Mouse (Mus musculus): ENCODE results near the gene Bicral. TPM values are rescaled to one million over a fixed set of nuclear protein-coding genes. Genes with fewer than 3 reads are reported as not detected.
A peak's percentile ranks its signal among the peaks of the same experiment; 100 is the strongest.
"Not testable (repeated sequence)": the region's sequence is repeated elsewhere in the genome, so short reads cannot be mapped to it uniquely, and the experiment has no call there.

The Bicral gene
- polyA plus RNA-seq, 1 experiment, result 11.4 TPM

DNA sequence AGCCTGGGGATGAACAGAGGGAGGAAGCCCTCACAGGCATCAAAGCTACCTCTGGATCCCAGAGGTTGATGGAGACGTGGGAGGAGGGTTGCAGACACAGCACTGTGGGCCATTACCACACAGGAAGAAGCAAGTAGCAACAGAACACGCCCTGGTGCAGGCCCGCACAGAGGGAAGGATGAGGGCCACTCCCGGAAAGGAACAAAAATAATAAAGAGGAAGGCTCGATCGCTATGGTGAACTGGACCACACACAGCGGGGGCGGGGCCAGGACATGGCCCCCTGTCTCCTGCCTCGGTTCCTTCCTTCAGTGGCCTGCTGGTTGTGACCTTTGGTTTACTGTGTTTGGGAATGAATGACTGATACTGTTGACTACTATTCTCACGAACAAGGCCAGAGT lies 58.6 kb downstream of the Bicral start:
- DNase-seq, result no peak
- TF ChIP-seq CTCF (conservative IDR thresholded peaks at IDR 0.05; ENCODE audit: insufficient read depth, insufficient read length, low read depth, low read length) (no peak), POLR2A (IDR thresholded peaks at IDR 0.05; ENCODE audit: low read depth, low read length) (no peak)
- H3K27me3 ChIP-seq (replicated peaks; ENCODE audit: control insufficient read depth, insufficient read depth, low read length), result no peaks in the 10 kb centered on the region
- no peaks in the 10 kb centered on the region for H3K4me1 ChIP-seq (ENCODE audit: control insufficient read depth, insufficient read depth, low read length)
- WGBS, result 64% methylated on average over 10 of the region's 10 CpGs
- H3K36me3 ChIP-seq (ENCODE audit: control insufficient read depth, insufficient read depth, low read length), result peaks cover 8% of the 10 kb centered on the region
- H3K27ac ChIP-seq (ENCODE audit: insufficient read depth, low read depth, low read length), result no peak overlapping the region
- H3K4me3 ChIP-seq (ENCODE audit: insufficient read depth, low read depth, low read length), result no peak overlapping the region

DNA sequence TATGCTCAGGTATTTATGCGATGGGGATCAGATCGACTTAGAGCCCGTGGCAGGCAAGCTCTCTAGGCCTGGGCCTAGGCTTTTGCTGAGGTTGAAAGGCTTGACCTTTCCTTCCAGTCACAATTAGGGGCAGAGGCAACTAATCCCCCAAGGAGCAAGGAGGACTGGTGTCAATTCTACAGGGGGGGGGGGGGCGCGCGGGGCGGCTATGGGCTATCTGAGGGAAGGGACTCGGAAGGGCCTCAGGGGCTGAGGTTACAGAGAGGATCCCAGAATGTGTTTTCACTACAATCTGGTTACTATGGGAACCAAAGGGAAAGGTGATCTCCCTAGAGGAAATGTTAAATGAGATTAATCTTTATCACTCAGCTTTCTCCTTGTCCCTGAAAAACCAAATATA lies 60.9 kb downstream of the Bicral start:
- TF ChIP-seq POLR2A (IDR thresholded peaks at IDR 0.05; ENCODE audit: low read depth, low read length) (no peak), CTCF (conservative IDR thresholded peaks at IDR 0.05; ENCODE audit: insufficient read depth, insufficient read length, low read depth, low read length) (no peak)
- Histone ChIP-seq H3K4me3 (ENCODE audit: insufficient read depth, low read depth, low read length) (no peak overlapping the region), H3K36me3 (ENCODE audit: control insufficient read depth, insufficient read depth, low read length) (peaks cover 8% of the 10 kb centered on the region), H3K27me3 (replicated peaks; ENCODE audit: control insufficient read depth, insufficient read depth, low read length) (no peaks in the 10 kb centered on the region), H3K4me1 (ENCODE audit: control insufficient read depth, insufficient read depth, low read length) (no peaks in the 10 kb centered on the region), H3K27ac (ENCODE audit: insufficient read depth, low read depth, low read length) (no peak overlapping the region)
- DNase-seq, result no peak
- WGBS, result 69% methylated on average over 5 of the region's 8 CpGs

DNA sequence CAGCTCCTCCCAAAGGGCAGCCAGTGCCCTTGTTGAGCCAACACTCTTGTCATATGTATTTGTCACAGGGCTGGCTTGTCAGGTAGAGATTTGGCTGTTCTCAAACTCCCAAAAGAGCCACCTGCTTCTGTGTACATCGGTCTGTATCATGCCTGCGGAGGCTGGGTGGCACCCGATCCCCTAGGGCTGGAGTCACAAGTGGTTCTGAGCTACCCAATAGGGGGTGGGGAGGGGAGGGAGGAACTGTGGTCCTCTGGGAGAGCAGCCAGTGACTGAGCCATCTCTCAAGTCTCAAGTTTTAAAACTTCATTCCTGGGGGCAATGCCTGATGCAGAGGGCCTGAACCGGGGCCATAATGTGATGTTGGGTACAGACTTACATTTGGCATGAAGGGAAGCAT lies 61.5 kb downstream of the Bicral start:
- Histone ChIP-seq H3K36me3 (ENCODE audit: control insufficient read depth, insufficient read depth, low read length) (peaks cover 8% of the 10 kb centered on the region), H3K4me1 (ENCODE audit: control insufficient read depth, insufficient read depth, low read length) (no peaks in the 10 kb centered on the region), H3K27ac (ENCODE audit: insufficient read depth, low read depth, low read length) (no peak overlapping the region), H3K27me3 (replicated peaks; ENCODE audit: control insufficient read depth, insufficient read depth, low read length) (no peaks in the 10 kb centered on the region), H3K4me3 (ENCODE audit: insufficient read depth, low read depth, low read length) (no peak overlapping the region)
- TF ChIP-seq CTCF (conservative IDR thresholded peaks at IDR 0.05; ENCODE audit: insufficient read depth, insufficient read length, low read depth, low read length), result no peak
- TF ChIP-seq POLR2A (IDR thresholded peaks at IDR 0.05; ENCODE audit: low read depth, low read length), result no peak
- no peak for DNase-seq
- 78% methylated on average over 4 of the region's 4 CpGs for WGBS

DNA sequence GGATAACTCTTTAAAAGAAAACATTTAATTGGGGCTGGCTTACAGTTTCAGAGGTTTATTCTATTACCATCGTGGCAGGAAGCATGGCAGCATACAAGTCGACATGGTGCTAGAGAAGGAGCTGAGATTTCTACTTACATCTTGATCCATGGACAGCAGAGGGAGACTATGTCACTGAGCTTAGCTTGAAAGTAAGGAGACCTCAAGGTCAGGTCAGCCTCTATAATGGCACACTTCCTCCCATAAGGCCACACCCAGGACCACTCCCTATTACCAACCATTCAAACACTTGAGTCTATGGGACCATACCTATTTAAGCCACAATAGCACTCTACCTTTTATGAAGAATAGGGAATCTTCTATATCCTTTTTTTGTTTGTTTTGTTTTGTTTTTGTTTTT lies 65.3 kb downstream of the Bicral start:
- H3K4me3 ChIP-seq (ENCODE audit: insufficient read depth, low read depth, low read length), result no peak overlapping the region
- TF ChIP-seq POLR2A (IDR thresholded peaks at IDR 0.05; ENCODE audit: low read depth, low read length), result no peak

DNA sequence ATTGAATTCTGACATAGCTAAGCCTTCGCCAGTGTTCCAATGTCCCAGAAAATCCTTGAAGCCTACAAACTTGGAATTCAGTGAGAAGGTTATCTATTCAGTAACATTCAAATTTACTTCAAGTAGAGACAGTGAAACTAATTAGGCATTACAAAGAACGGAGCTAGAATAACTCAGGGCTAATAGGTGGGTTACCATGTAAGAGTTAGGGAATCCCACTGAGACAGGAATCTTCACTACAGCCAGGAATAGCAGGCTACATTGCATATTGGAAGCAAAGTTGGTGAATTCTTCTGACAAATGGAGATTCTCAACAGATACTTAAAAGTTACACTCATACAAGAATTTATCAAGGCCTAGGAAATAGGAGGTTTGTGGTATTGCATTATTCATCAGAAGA lies 70.3 kb downstream of the Bicral start:
- not testable (repeated sequence) for H3K4me3 ChIP-seq (ENCODE audit: insufficient read depth, low read depth, low read length); DNase-seq; H3K36me3 ChIP-seq (ENCODE audit: control insufficient read depth, insufficient read depth, low read length); H3K27me3 ChIP-seq (replicated peaks; ENCODE audit: control insufficient read depth, insufficient read depth, low read length); H3K27ac ChIP-seq (ENCODE audit: insufficient read depth, low read depth, low read length); H3K4me1 ChIP-seq (ENCODE audit: control insufficient read depth, insufficient read depth, low read length)
- 70% methylated on average over 2 of the region's 2 CpGs for WGBS

More for the DNA sequence above, 65.3 kb downstream of the Bicral start:
- DNase-seq, result no peak
- no peaks in the 10 kb centered on the region for H3K36me3 ChIP-seq (ENCODE audit: control insufficient read depth, insufficient read depth, low read length)
- no peak overlapping the region for H3K27ac ChIP-seq (ENCODE audit: insufficient read depth, low read depth, low read length)
- WGBS, result 81% methylated on average over 2 of the region's 2 CpGs
- H3K27me3 ChIP-seq (replicated peaks; ENCODE audit: control insufficient read depth, insufficient read depth, low read length), result no peaks in the 10 kb centered on the region
- H3K4me1 ChIP-seq (ENCODE audit: control insufficient read depth, insufficient read depth, low read length), result no peaks in the 10 kb centered on the region

DNA sequence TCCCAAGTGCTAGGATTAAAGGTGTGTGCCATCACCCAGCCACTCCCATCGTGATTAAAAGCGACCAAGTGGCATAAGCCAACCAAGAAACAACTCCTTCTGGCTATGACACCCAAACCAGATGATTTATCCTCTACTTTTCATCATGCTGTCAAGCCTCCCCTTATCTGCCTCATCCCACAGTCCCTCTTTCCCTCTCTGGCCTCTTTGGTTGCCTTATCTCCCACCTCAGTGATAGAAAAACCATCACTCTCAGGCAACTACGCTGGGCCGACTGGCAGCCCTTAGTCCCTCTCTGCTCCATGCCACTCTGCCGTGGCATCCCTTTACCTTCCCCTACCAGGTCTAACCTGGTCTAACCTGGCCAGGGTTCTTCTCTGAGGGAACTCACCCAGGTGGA lies 71.3 kb downstream of the Bicral start:
- Histone ChIP-seq H3K27me3 (replicated peaks; ENCODE audit: control insufficient read depth, insufficient read depth, low read length) (no peaks in the 10 kb centered on the region), H3K4me3 (ENCODE audit: insufficient read depth, low read depth, low read length) (no peak overlapping the region), H3K36me3 (ENCODE audit: control insufficient read depth, insufficient read depth, low read length) (no peaks in the 10 kb centered on the region), H3K4me1 (ENCODE audit: control insufficient read depth, insufficient read depth, low read length) (no peaks in the 10 kb centered on the region), H3K27ac (ENCODE audit: insufficient read depth, low read depth, low read length) (no peak overlapping the region)
- no peak for DNase-seq
- no peak for TF ChIP-seq POLR2A (IDR thresholded peaks at IDR 0.05; ENCODE audit: low read depth, low read length)
- no peak for TF ChIP-seq CTCF (conservative IDR thresholded peaks at IDR 0.05; ENCODE audit: insufficient read depth, insufficient read length, low read depth, low read length)
- 88% methylated on average over 5 of the region's 5 CpGs for WGBS

DNA sequence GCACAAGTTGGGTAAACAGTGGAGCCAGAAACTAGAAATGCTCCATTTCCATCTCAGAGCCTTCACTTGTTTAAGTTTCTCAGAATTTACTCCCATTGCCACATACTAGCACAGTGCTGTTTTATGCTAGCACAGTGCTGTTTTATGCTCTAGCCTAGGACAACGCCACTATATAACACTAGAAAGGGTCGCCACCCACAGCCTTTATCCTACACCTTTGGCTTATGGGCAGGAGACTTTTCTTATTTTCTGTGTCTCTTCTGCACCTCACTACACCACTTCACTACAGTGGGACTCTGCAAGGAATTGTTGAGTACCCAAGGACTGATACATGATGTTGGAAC lies 75.1 kb downstream of the Bicral start:
- no peaks in the 10 kb centered on the region; the same call in 1 of the 2 replicates for H3K36me3 ChIP-seq (ENCODE audit: control insufficient read depth, insufficient read depth, low read length)
- no peak for DNase-seq
- H3K27me3 ChIP-seq (replicated peaks; ENCODE audit: control insufficient read depth, insufficient read depth, low read length), result no peaks in the 10 kb centered on the region
- no peaks in the 10 kb centered on the region for H3K4me1 ChIP-seq (ENCODE audit: control insufficient read depth, insufficient read depth, low read length)
- TF ChIP-seq POLR2A (IDR thresholded peaks at IDR 0.05; ENCODE audit: low read depth, low read length), result no peak
- TF ChIP-seq CTCF (conservative IDR thresholded peaks at IDR 0.05; ENCODE audit: insufficient read depth, insufficient read length, low read depth, low read length), result no peak
- 80% methylated on average over 2 of the region's 2 CpGs for WGBS
- H3K27ac ChIP-seq (ENCODE audit: insufficient read depth, low read depth, low read length), result peak overlapping the region; percentile 27; the same call in 1 of the 2 replicates
- no peak overlapping the region for H3K4me3 ChIP-seq (ENCODE audit: insufficient read depth, low read depth, low read length)
